Mouse (Mus musculus): Measurements from ENCODE around the gene Ctf1. TPM values are rescaled to one million over a fixed set of nuclear protein-coding genes. Genes with fewer than 3 reads are reported as not detected.

Ctf1 gene
- polyA plus RNA-seq, 1 experiment from 2014 or later = 29.8 TPM

DNA sequence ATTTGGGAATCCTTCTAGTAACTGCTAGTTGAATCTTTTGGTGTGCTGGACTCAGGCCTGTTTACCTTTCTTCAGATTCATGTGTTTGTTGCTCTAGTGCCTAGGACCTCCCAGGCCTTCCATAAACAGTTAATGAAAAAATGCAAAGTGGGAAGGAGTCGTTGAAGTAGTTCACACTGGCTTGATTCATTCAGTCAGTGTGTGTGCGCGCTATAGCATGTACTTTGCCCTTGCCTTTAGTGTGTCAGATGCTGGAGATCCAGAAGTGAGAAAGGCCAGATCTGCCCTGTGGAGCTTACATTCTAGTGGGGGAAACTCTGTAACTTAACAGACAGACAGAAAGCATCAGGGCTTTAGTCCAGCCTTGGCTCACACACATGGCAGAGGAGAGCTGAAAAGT, 47.9 kb downstream of the Ctf1 start:
- Histone ChIP-seq H3K4me2 (no peak overlapping the region), H3K9me3 (no peaks in the 10 kb centered on the region), H3K4me1 (peaks cover 36% of the 10 kb centered on the region), H3K4me3 (no peak overlapping the region), H3K36me3 (peaks cover 84% of the 10 kb centered on the region), H3K9ac (no peak overlapping the region), H3K27me3 (no peaks in the 10 kb centered on the region), H3K27ac (0 out of 2 replicates have a peak overlapping the region, but pooled peaks have one; percentile 16)
- ATAC-seq (ENCODE audit: insufficient number of reproducible peaks, insufficient read depth, low FRiP score, low TSS enrichment, low read depth) = no peak
- WGBS = 88% methylated on average over 3 of the region's 3 CpGs

DNA sequence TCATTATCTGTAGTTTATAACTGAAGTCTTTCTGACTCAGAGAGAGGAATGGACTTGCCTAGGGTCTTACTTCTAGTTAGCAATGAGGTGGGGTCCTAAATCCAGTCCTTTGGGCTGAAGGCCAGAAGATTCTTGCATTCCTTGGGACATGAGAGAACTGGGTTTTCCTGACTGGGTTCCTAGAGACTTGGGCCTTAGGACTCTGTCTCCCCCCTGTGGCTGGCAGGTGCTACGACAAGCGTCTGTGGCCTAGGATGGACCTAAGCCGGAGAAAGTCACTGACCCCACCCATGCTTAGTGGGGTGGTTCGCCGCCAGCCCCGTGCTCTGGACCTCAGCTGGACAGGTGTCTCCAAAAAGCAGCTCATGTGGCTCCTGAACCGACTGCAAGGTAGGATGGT, 48.5 kb downstream of the Ctf1 start:
- Histone ChIP-seq H3K4me3 (no peak overlapping the region), H3K4me1 (peaks cover 33% of the 10 kb centered on the region), H3K27ac (no peak overlapping the region), H3K36me3 (peaks cover 84% of the 10 kb centered on the region), H3K9ac (no peak overlapping the region), H3K9me3 (no peaks in the 10 kb centered on the region), H3K4me2 (no peak overlapping the region), H3K27me3 (no peaks in the 10 kb centered on the region)
- WGBS = 43% methylated on average over 7 of the region's 7 CpGs
- ATAC-seq (ENCODE audit: insufficient number of reproducible peaks, insufficient read depth, low FRiP score, low TSS enrichment, low read depth) = no peak; the same call in 1 of the 2 replicates

DNA sequence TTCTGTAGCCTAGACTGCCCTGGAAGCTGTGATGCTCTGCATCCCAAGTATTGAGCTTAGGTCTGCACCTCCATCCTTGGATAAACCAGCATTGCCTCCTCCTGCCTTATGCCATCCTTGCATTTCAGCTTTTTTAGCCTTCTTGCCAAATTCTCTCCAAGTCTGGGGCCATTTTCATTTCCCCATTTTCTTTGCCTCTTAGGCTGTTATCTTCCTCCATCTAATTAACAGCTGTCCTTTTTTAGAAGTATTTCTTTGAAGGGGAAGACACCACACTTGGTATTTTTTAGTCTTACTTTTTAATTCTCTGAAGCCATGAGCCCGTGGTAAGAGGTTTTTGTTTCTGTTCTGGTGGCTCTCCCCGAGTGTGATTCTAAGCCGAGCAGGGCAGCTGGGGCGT, 51.1 kb downstream of the Ctf1 start:
- no peaks in the 10 kb centered on the region for H3K27me3 ChIP-seq
- no peaks in the 10 kb centered on the region for H3K9me3 ChIP-seq
- H3K36me3 ChIP-seq = peaks cover 83% of the 10 kb centered on the region
- no peak overlapping the region for H3K4me3 ChIP-seq
- H3K4me1 ChIP-seq = peaks cover 29% of the 10 kb centered on the region
- WGBS = 86% methylated on average over 4 of the region's 4 CpGs
- H3K27ac ChIP-seq = no peak overlapping the region
- no peak overlapping the region for H3K9ac ChIP-seq
- no peak for ATAC-seq (ENCODE audit: insufficient number of reproducible peaks, insufficient read depth, low FRiP score, low TSS enrichment, low read depth)
- no peak overlapping the region for H3K4me2 ChIP-seq

DNA sequence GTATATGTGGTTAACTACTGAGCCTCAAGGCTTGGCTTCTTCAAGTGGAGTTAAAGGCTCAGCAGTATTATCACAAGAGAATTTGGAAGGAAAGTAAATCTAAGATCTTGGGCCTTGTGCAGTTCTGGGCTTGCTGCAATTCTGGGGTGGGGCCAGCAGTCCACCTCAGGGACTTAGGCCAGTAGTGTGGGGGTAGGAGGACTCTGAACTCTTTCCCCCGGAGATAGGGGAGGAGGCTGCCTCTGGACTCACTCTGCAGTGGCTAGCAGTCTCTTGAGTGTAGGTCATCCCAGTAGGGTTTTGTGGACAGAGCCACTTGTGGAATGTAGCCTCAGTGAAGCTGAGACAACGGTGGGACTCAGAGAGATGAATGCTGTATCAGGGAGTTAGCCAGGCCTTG, 53.2 kb downstream of the Ctf1 start:
- Histone ChIP-seq H3K9ac (no peak overlapping the region), H3K4me2 (no peak overlapping the region), H3K4me3 (no peak overlapping the region), H3K27me3 (no peaks in the 10 kb centered on the region), H3K9me3 (no peaks in the 10 kb centered on the region), H3K27ac (no peak overlapping the region), H3K36me3 (peaks cover 72% of the 10 kb centered on the region), H3K4me1 (peaks cover 25% of the 10 kb centered on the region)
- 93% methylated on average over 2 of the region's 2 CpGs for WGBS
- ATAC-seq (ENCODE audit: insufficient number of reproducible peaks, insufficient read depth, low FRiP score, low TSS enrichment, low read depth) = no peak

DNA sequence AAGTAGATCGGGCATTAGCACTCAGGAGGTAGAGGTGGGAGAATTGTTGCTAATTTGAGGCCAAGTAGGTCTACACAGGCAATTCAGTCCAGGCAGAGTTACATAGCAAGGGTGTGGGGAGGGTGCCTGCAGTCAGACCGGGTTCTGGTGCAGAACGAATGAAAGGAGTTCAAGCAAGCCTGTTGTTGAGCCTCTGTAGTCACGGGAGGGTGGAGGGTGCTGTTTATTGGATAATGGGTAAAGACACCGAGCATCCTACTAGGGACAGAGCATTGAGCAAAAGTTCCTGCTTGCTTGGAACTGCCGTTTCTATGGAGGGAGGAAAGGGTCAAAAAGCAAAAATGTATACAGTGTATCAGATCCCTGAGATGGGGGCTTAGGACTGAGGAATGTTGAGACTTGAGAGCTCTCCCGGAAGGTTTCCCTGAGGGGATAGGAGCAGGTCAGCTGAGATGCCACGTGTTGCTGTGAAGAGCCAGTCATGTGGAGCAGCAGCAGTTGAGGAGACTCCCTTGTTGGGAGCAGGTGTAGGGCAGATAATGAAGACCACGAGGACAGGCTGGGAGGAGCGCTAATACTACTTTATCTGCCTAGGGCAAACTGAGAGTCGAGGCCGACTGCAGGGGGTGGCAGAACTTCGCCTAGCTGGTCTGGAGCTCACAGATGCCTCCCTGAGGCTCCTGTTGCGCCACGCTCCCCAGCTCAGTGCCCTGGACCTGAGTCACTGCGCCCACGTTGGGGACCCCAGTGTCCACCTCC, 54.5 kb downstream of the Ctf1 start:
- Histone ChIP-seq H3K27ac (no peak overlapping the region), H3K9ac (no peak overlapping the region), H3K9me3 (no peaks in the 10 kb centered on the region), H3K4me1 (peaks cover 27% of the 10 kb centered on the region), H3K4me3 (no peak overlapping the region), H3K36me3 (peaks cover 61% of the 10 kb centered on the region), H3K27me3 (no peaks in the 10 kb centered on the region), H3K4me2 (no peak overlapping the region)
- WGBS = 68% methylated on average over 17 of the region's 17 CpGs
- no peak for ATAC-seq (ENCODE audit: insufficient number of reproducible peaks, insufficient read depth, low FRiP score, low TSS enrichment, low read depth)

MicroRNAs encoded within 50 kb of the gene (microRNA counts, 519-probe panel; counts per million panel counts)
- 2,605 counts per million, percentile 63 among the panel's probes with 10 or more counts for microRNA mmu-miR-762

Small RNAs within 50 kb of the gene (microRNA-seq; reads per million reads assigned to microRNA genes)
- gene Mir762 = not detected

Other genes starting within 250 kb of the Ctf1 start
- gene Fbrs, start 233.5 kb upstream of the Ctf1 start, polyA plus RNA-seq (2015; fragmentation: Nextera tagmentation; extraction: Ambion mirVana) = 12.2 and 15.3 TPM in 2 replicates
- 52.1 and 55.6 TPM in 2 replicates for gene Srcap, start 200.8 kb upstream of the Ctf1 start, polyA plus RNA-seq (2015; fragmentation: Nextera tagmentation; extraction: Ambion mirVana)
- 18.6 and 19.0 TPM in 2 replicates for gene Gm42715, start 193.2 kb upstream of the Ctf1 start, polyA plus RNA-seq (2015; fragmentation: Nextera tagmentation; extraction: Ambion mirVana)
- gene Tmem265, start 151.3 kb upstream of the Ctf1 start, polyA plus RNA-seq (2015; fragmentation: Nextera tagmentation; extraction: Ambion mirVana) = 7.0 and 8.1 TPM in 2 replicates
- gene Phkg2, start 139.4 kb upstream of the Ctf1 start, polyA plus RNA-seq (2015; fragmentation: Nextera tagmentation; extraction: Ambion mirVana) = 39.7 and 40.6 TPM in 2 replicates
- 8.8 and 12.1 TPM in 2 replicates for gene Ccdc189, start 124.1 kb upstream of the Ctf1 start, polyA plus RNA-seq (2015; fragmentation: Nextera tagmentation; extraction: Ambion mirVana)
- 51.2 and 58.1 TPM in 2 replicates for gene Rnf40, start 124.0 kb upstream of the Ctf1 start, polyA plus RNA-seq (2015; fragmentation: Nextera tagmentation; extraction: Ambion mirVana)
- gene Zfp629, start 96.9 kb upstream of the Ctf1 start, polyA plus RNA-seq (2015; fragmentation: Nextera tagmentation; extraction: Ambion mirVana) = 15.8 and 18.8 TPM in 2 replicates
- gene Bcl7c, start 3.8 kb upstream of the Ctf1 start, polyA plus RNA-seq (2015; fragmentation: Nextera tagmentation; extraction: Ambion mirVana) = 78.0 and 96.8 TPM in 2 replicates
- gene Ctf2, start 19.4 kb downstream of the Ctf1 start, polyA plus RNA-seq (2015; fragmentation: Nextera tagmentation; extraction: Ambion mirVana) = 0.60 and 0.69 TPM in 2 replicates
- gene Fbxl19, start 31.8 kb downstream of the Ctf1 start, polyA plus RNA-seq (2015; fragmentation: Nextera tagmentation; extraction: Ambion mirVana) = 7.5 and 8.7 TPM in 2 replicates
- gene Orai3, start 57.1 kb downstream of the Ctf1 start, polyA plus RNA-seq (2015; fragmentation: Nextera tagmentation; extraction: Ambion mirVana) = 16.4 and 19.0 TPM in 2 replicates
- gene Setd1a, start 63.9 kb downstream of the Ctf1 start, polyA plus RNA-seq (2015; fragmentation: Nextera tagmentation; extraction: Ambion mirVana) = 27.0 and 33.2 TPM in 2 replicates
- not detected in 2 replicates for gene Gm49388, start 72.9 kb downstream of the Ctf1 start, polyA plus RNA-seq (2015; fragmentation: Nextera tagmentation; extraction: Ambion mirVana)
- gene Hsd3b7, start 87.9 kb downstream of the Ctf1 start, polyA plus RNA-seq (2015; fragmentation: Nextera tagmentation; extraction: Ambion mirVana) = 15.0 and 15.2 TPM in 2 replicates
- 61.0 and 73.1 TPM in 2 replicates for gene Stx4a, start 111.6 kb downstream of the Ctf1 start, polyA plus RNA-seq (2015; fragmentation: Nextera tagmentation; extraction: Ambion mirVana)
- gene Stx1b, start 111.8 kb downstream of the Ctf1 start, polyA plus RNA-seq (2015; fragmentation: Nextera tagmentation; extraction: Ambion mirVana) = 7.4 and 8.7 TPM in 2 replicates
- 11.4 and 12.3 TPM in 2 replicates for gene Zfp646, start 163.5 kb downstream of the Ctf1 start, polyA plus RNA-seq (2015; fragmentation: Nextera tagmentation; extraction: Ambion mirVana)
- gene Zfp668, start 164.1 kb downstream of the Ctf1 start, polyA plus RNA-seq (2015; fragmentation: Nextera tagmentation; extraction: Ambion mirVana) = 24.9 and 28.2 TPM in 2 replicates
- 1.4 and 1.5 TPM in 2 replicates for gene Prss53, start 178.2 kb downstream of the Ctf1 start, polyA plus RNA-seq (2015; fragmentation: Nextera tagmentation; extraction: Ambion mirVana)
- not detected in 2 replicates for gene Gm21974, start 182.7 kb downstream of the Ctf1 start, polyA plus RNA-seq (2015; fragmentation: Nextera tagmentation; extraction: Ambion mirVana)
- gene Vkorc1, start 182.9 kb downstream of the Ctf1 start, polyA plus RNA-seq (2015; fragmentation: Nextera tagmentation; extraction: Ambion mirVana) = 136 and 137 TPM in 2 replicates
- gene Bckdk, start 191.3 kb downstream of the Ctf1 start, polyA plus RNA-seq (2015; fragmentation: Nextera tagmentation; extraction: Ambion mirVana) = 83.2 and 96.8 TPM in 2 replicates
- 45.6 and 52.3 TPM in 2 replicates for gene Kat8, start 199.8 kb downstream of the Ctf1 start, polyA plus RNA-seq (2015; fragmentation: Nextera tagmentation; extraction: Ambion mirVana)
- 8.7 and 14.0 TPM in 2 replicates for gene Prss8, start 217.4 kb downstream of the Ctf1 start, polyA plus RNA-seq (2015; fragmentation: Nextera tagmentation; extraction: Ambion mirVana)
- gene Prss36, start 234.0 kb downstream of the Ctf1 start, polyA plus RNA-seq (2015; fragmentation: Nextera tagmentation; extraction: Ambion mirVana) = 10.5 and 10.6 TPM in 2 replicates

All from embryonic facial prominence, embryonic 13.5 days (tissue).